Comparison of ENCODE assay signal across 8 mouse cellular contexts in the genomic region with DNA sequence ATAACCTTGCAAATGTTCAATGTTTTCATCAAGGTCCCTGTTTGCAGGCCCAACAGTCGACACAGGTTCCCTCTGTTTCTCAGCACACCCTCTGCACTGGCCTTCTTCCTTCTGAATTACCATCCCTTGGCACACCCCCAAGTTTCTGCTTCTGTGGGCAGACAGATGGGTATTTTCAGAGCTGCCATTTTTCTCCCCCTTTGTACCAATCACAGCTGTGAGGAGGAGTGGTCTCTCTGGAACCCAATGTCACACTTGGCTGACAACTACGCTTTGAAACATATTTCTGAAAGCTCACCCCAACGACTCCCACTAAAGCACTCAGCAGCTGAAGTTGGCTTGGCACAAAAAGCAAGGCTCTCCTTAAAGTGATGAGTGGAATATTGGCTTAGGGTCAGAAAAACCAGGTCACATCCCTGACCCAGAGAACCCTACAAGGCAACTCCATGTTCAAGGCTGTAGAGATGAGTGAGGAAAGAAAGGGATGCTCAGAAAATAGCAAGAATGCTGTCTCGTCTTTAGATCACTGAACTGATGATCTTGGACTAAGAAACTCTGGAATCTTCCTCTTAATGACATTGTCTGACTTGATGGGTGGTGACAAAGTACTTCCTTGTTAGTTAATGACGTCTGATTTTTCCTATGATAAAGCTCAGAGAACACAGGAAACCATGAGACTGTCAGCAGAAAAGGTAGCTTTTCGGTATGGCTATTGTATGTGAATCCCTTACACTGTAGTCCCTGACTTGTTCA. TPM values are rescaled to one million over a fixed set of nuclear protein-coding genes. Genes with fewer than 3 reads are reported as not detected.
DNase-seq lines count a peak whose midpoint lies in the region; ATAC-seq and TF ChIP-seq lines count a peak whose summit lies in the region.

No protein-coding gene starts in this region.

- no peaks in the 10 kb centered on the region for H3K27me3 ChIP-seq in heart, embryonic 11.5 days (ENCODE audit: control insufficient read depth, insufficient read depth, low read length)
- no peaks in the 10 kb centered on the region for H3K27me3 ChIP-seq in hindbrain, postnatal 0 days (ENCODE audit: insufficient read depth, low read length)

- H3K9me3 ChIP-seq in heart, embryonic 11.5 days (replicated peaks; ENCODE audit: control insufficient read depth, low read length) = no peaks in the 10 kb centered on the region
- no peaks in the 10 kb centered on the region for H3K9me3 ChIP-seq in hindbrain, postnatal 0 days (ENCODE audit: low read length)

- H3K4me2 ChIP-seq in heart, embryonic 11.5 days = no peak overlapping the region
- H3K4me2 ChIP-seq in hindbrain, postnatal 0 days (ENCODE audit: low read depth, low read length) = no peak overlapping the region

- no peak overlapping the region for H3K9ac ChIP-seq in heart, embryonic 11.5 days (ENCODE audit: low read depth, low read length)
- no peak overlapping the region for H3K9ac ChIP-seq in hindbrain, postnatal 0 days (replicated peaks; ENCODE audit: low read length)

- ATAC-seq in heart, embryonic 11.5 days (replicated peaks; ENCODE audit: insufficient number of reproducible peaks, low FRiP score, low TSS enrichment) = no peak
- peak; percentile 79 for ATAC-seq in hindbrain, postnatal 0 days
- peak; percentile 37 for ATAC-seq in megakaryocyte progenitor cell, adult 5-6 weeks (replicated peaks; ENCODE audit: poor library complexity)
- ATAC-seq in erythroblast, adult 5-6 weeks (replicated peaks; ENCODE audit: low FRiP score, poor library complexity, severe bottlenecking) = no peak

- TF ChIP-seq CTCF in hindbrain, postnatal 0 days (IDR thresholded peaks at IDR 0.05; ENCODE audit: low read depth) = no peak

- 69% methylated on average over 6 of the region's 6 CpGs for WGBS in heart, embryonic 11.5 days (ENCODE audit: insufficient replicate concordance)
- WGBS in hindbrain, postnatal 0 days = 53% methylated on average over 6 of the region's 6 CpGs

- H3K4me3 ChIP-seq in heart, embryonic 11.5 days (ENCODE audit: low read depth, low read length) = no peak overlapping the region
- H3K4me3 ChIP-seq in hindbrain, postnatal 0 days (ENCODE audit: low read length) = no peak overlapping the region

- no peaks in the 10 kb centered on the region for H3K4me1 ChIP-seq in heart, embryonic 11.5 days (ENCODE audit: control insufficient read depth, insufficient read depth, low read length)
- no peaks in the 10 kb centered on the region for H3K4me1 ChIP-seq in hindbrain, postnatal 0 days (ENCODE audit: insufficient read depth, low read length)

- no peak overlapping the region for H3K27ac ChIP-seq in heart, embryonic 11.5 days (ENCODE audit: low read depth, low read length)
- no peak overlapping the region for H3K27ac ChIP-seq in hindbrain, postnatal 0 days

- DNase-seq in heart, adult 11 months = peak; percentile 88
- peak; percentile 61 for DNase-seq in adrenal gland, adult 2 months
- DNase-seq in hindbrain, postnatal 0 days (ENCODE audit: low spot score) = peak; percentile 75
- no peak for DNase-seq in retina, postnatal 1 day
- no peak for DNase-seq in kidney, adult 9 months

- H3K36me3 ChIP-seq in heart, embryonic 11.5 days (ENCODE audit: control insufficient read depth, insufficient read depth, low read length) = no peaks in the 10 kb centered on the region
- no peaks in the 10 kb centered on the region for H3K36me3 ChIP-seq in hindbrain, postnatal 0 days (ENCODE audit: insufficient read depth, low read length)

RNA-seq across cellular contexts. Expression of a gene that starts 31.7 kb away (rescaled TPM):
- 6.5 and 6.7 TPM in 2 replicates for polyA plus RNA-seq in heart, embryonic 11.5 days (2014; fragmentation: Nextera tagmentation; extraction: Ambion mirVana)
- total RNA-seq in adrenal gland, adult 2 months (2021) = 1 to 10 TPM; 2.0 to 2.6 TPM
- 0.50 and 0.77 TPM in 2 replicates for polyA plus RNA-seq in adrenal gland, adult 2 months (2012; rRNA removed)
- total RNA-seq in hindbrain, postnatal 0 days (2014; rRNA removed) = 33.4 and 35.1 TPM in 2 replicates
- polyA plus RNA-seq in hindbrain, postnatal 0 days (2015; fragmentation: Nextera tagmentation; extraction: Ambion mirVana) = 10.7 and 10.9 TPM in 2 replicates
- not detected in 2 replicates for total RNA-seq in megakaryocyte progenitor cell, adult 5-6 weeks (2015)
- total RNA-seq in megakaryocyte progenitor cell, adult 5-6 weeks (2017) = not detected in 2 replicates
- total RNA-seq in erythroblast, adult 5-6 weeks (2015; ENCODE audit: low replicate concordance) = not detected in 2 replicates
- total RNA-seq in erythroblast, adult 5-6 weeks (2017; ENCODE audit: low replicate concordance) = not detected in 2 replicates

Comparison
In these comparisons a context has a peak if more than half of its experiments do, and no peak if none do; other contexts are left out.
1. DNase-seq: peak in heart, adult 11 months (single experiment), adrenal gland, adult 2 months (single experiment) and hindbrain, postnatal 0 days (single experiment); none in retina, postnatal 1 day (single experiment) and kidney, adult 9 months (single experiment).
2. ATAC-seq: peak in hindbrain, postnatal 0 days (single experiment) and megakaryocyte progenitor cell, adult 5-6 weeks (single experiment); none in heart, embryonic 11.5 days (single experiment) and erythroblast, adult 5-6 weeks (single experiment).